Mouse (Mus musculus) stomach, postnatal 0 days (tissue): ENCODE measurements around the gene Nup37.

ENCODE experiments used
- CTCF ChIP-seq: IDR thresholded peaks from 2 replicates; pipeline ENCODE4 v1.5.1; 2016; ENCODE audit warnings: antibody characterized with exemption, low read depth, mild to moderate bottlenecking, moderate library complexity
- EP300 ChIP-seq: optimal IDR thresholded peaks from 2 replicates; pipeline ENCODE3; 2016; ENCODE audit warnings: antibody characterized with exemption

GRCm38 (mm10) chr10:88150381-88150780 lies 3.6 kb downstream of the Nup37 start:
- TF ChIP-seq CTCF (no peak), EP300 (no peak)
